Mouse (Mus musculus): Measurements from ENCODE around the gene Pik3r1.

GRCm38 (mm10) chr13:101757801-101758422, 10.1 kb downstream of the Pik3r1 start:
- no peak for TF ChIP-seq CTCF (IDR thresholded peaks at IDR 0.05; ENCODE audit: low read depth)
- no peak for TF ChIP-seq EP300 (optimal IDR thresholded peaks at IDR 0.05)
